Mouse (Mus musculus) adrenal gland, postnatal 14 days (tissue): ENCODE measurements around the gene Foxj2. TPM values are rescaled to one million over a fixed set of nuclear protein-coding genes. Genes with fewer than 3 reads are reported as not detected.
A peak's percentile ranks its signal among the peaks of the same experiment; 100 is the strongest.

Experiments used
- DNase-seq: peaks from one replicate; pipeline ENCODE4 v3.0.0; 2021; ENCODE audit warnings: mixed read lengths
- long read RNA-seq, 2 experiments: library from polyadenylated mRNA; stranded (forward); transcript quantifications; one replicate each; pipeline ENCODE4 v2.0.0; 2021
- total RNA-seq: library from RNA; stranded (reverse); gene quantifications from 2 replicates; pipeline ENCODE4 v1.2.3, GENCODE M21; 2021

The Foxj2 gene
- total RNA-seq = 21.0 and 21.3 TPM in 2 replicates
- long read RNA-seq, experiment 1, full-length matches to known transcripts = 3 of 14 reads
- long read RNA-seq, experiment 1, partial matches to known transcripts = 8 of 14 reads
- long read RNA-seq, experiment 1, other reads (novel, unspliced or antisense) = 3 of 14 reads
- long read RNA-seq, experiment 2, full-length matches to known transcripts = 9 of 20 reads
- long read RNA-seq, experiment 2, partial matches to known transcripts = 8 of 20 reads
- long read RNA-seq, experiment 2, other reads (novel, unspliced or antisense) = 3 of 20 reads

GRCm38 (mm10) chr6:122819306-122820070 lies at the start of gene Foxj2:
Foxj2 (plus strand) TSS chr6:122819914.
- peak; percentile 89 for DNase-seq

- DNase-seq = no peak
These were observed 48.9 kb upstream of the Foxj2 start for GRCm38 (mm10) chr6:122770760-122771315.

GRCm38 (mm10) chr6:122772701-122773100 lies 47.0 kb upstream of the Foxj2 start:
- DNase-seq = no peak

DNA sequence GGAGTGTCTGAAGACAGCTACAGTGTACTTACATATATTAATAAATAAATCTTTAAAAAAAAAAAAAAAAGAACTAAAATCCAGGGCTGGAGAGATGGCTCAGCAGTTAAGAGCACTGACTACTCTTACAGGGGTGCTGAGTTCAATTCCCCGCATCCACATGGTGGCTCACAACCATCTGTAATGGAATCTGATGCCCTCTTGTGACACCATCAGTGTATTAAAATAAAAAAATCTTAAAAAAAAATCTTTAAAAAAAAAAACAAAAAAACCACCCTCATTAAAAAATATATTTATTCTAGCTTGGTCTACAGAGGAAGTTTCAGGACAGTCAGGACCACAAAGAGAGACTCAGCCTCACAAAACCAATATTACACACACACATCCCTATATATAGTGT lies 45.4 kb upstream of the Foxj2 start:
- DNase-seq = no peak

DNA sequence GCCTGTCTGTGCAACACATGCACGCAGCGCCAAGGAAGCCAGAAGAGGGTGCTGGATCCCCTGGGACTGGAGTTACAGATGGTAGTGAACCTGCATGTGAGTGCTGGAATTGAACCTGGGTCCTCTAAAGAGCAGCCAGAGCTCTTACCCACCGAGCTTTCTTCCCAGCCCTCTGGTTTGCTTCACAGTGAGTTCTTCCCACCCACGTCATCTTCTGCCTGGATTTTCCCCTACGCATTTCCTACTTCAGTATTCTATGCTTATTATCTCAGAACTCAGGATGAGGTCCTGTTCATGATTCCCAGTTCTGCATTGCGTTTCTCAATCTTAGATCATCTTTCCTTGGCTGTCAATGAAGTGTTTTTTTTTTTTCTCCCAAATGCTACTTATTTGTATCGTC lies 43.7 kb upstream of the Foxj2 start:
- DNase-seq = no peak

DNA sequence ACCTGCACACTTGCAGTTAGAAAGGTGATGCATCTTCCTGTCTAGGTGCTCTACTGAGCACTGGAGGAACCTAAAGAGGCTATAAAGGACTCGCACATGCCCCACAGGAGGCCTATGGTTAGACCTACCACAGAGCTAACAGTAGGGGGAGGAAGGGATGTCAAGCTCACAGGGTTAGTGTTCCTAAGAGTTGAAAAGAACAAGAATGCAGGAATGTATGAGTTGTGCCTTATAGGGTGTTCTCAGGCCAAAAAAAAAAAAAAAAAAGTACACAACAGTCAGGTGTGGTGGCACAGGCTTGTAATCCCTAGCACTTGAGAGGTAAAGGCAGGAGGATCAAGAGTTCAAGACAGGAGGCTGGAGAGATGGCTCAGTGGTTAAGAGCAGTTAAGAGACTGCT lies 39.8 kb upstream of the Foxj2 start:
- DNase-seq = no peak

GRCm38 (mm10) chr6:122781167-122781566 lies 38.5 kb upstream of the Foxj2 start:
- no peak for DNase-seq

- no peak for DNase-seq
These were observed 37.5 kb upstream of the Foxj2 start for GRCm38 (mm10) chr6:122782164-122782563.

GRCm38 (mm10) chr6:122784866-122785265 lies 34.8 kb upstream of the Foxj2 start:
- no peak for DNase-seq

DNA sequence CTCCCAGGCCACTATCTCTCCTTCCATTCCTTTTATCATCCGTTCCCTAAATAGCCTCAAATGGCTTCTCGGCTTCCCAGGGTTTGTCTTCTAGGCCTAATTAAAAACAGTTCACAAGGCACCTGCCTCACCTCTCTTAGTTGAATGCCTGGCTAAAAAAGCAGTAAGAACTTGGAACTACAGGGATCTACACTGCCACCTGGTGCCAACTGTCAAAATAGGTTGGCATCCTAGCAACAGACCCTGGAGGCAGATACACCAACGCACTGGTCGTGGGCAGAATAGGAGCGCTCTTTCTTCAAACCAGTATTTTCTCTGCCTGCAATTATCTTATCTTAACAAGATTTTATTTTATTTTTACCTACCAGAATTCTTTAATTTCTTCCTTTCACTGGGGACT lies 33.4 kb upstream of the Foxj2 start:
- DNase-seq = peak; percentile 66

DNA sequence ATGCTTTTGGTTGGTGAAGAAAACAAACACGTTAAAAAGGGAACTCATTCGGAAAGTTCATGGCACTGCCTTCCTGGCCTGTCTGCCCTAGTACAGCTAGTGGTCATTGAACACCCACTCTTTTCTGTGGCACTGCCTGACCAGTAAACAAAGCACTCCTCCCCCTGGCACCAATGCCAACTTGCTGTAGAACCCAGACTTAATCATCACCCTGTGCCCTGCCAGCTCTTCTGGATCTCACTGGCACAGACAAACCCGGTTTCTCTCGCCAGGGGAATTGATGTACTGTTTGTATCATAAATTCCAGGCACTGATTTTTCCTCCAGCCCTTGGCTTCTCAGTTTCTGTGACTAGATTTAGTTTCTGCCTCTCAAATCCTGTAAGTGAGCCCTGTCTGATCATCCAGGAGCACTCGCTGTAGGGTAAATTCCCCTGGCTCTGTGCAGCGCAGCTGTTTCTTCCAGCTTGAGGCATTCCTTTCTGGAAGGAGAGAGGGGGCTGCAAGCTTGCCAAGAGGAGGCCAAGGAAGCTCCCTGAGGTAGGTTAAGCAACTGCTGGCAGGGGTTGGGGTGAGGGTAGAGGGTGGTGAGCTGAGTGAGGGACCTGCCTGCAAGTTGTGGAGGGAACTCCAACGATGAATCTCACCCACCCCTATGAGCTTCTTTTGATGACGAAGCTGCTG lies 24.3 kb upstream of the Foxj2 start:
- DNase-seq = peak; percentile 41

DNA sequence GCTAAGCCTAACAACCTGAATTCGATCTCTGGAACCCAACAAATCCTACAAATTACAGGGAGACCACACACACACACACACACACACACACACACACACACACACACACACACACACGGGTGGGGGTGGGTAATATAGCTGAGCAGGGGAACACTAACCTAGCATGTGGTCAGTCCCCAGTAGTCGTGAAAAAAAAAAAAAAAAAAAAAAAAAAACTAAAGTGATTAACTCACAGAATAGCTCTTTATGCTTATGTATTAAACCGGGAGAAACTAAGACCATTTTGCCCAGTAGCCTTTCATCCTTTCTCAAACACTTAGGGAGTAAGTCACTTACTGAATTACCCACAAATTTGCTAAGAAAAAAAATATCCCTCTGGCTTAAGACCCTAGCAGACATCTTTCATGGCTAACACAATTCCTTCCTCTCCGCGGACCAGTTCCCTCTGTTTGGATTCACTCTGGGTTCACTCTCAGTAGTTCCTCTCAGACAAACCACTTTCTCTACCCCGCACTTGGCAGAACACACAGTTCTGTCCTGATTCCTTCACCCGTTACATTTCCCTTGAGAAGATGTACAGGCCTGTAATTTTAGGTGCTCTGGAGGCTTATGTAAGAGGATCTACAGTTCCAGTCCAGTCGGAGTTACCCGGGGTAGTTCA lies 18.9 kb upstream of the Foxj2 start:
- no peak for DNase-seq

DNA sequence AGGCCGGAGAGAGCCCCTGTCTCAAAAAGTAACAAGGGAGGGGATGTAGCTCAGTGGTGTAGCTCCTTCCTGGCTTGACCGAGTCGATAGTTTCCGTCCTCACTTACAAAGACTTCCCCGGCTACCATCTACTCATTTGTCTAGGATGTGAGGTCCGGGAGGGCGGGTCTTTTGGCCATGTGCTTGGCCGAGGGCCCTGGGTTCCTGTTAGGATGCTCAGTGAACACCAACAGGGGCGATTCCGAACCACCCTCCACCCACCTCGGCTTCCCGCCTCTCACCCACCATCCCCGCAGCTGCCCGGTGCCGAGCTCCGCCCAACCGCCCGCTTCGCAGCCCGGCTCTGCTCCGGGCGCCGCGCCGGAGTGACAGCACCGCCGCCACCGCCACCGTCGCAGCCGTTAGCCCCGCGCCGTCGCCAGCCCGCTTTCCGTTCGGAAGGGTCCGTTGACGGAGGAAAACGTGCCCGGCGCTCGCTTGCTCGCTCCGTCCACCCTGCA lies 18.4 kb upstream of the Foxj2 start, which contains the start of gene Slc2a3:
TSS of gene Slc2a3 (minus strand) at position 340 of the 500 bp plus-strand sequence.
- DNase-seq = peak; percentile 67

GRCm38 (mm10) chr6:122801801-122802514 lies 17.8 kb upstream of the Foxj2 start:
- peak; percentile 51 for DNase-seq

DNA sequence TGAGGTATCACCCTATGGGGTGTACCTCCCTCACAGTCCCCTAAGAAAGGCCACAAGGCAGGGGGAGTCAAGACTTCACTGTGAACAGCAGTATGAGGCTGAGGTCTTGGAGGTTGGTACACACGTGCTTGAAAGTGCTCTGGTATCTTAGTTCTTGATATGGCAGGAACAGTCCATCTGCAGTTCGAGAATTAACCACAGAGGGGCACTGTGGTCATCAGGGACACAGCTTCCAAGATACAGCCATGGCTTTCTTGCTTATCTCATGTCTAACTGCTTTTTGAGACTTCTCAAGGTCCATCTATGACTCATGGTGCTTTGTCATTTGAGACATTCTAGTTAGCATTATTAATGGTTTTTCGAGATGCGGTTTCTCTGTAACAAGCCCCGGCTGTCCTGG lies 15.3 kb upstream of the Foxj2 start:
- DNase-seq = peak; percentile 88

GRCm38 (mm10) chr6:122810022-122810614 lies 9.6 kb upstream of the Foxj2 start:
- no peak for DNase-seq

GRCm38 (mm10) chr6:122810615-122811279 lies 9.0 kb upstream of the Foxj2 start:
- DNase-seq = peak; percentile 98

- DNase-seq = peak; percentile 98
These were observed 8.4 kb upstream of the Foxj2 start for GRCm38 (mm10) chr6:122811280-122811652.

- DNase-seq = peak; percentile 62
These were observed 7.7 kb upstream of the Foxj2 start for GRCm38 (mm10) chr6:122811771-122812600.
